In the genomic region with DNA sequence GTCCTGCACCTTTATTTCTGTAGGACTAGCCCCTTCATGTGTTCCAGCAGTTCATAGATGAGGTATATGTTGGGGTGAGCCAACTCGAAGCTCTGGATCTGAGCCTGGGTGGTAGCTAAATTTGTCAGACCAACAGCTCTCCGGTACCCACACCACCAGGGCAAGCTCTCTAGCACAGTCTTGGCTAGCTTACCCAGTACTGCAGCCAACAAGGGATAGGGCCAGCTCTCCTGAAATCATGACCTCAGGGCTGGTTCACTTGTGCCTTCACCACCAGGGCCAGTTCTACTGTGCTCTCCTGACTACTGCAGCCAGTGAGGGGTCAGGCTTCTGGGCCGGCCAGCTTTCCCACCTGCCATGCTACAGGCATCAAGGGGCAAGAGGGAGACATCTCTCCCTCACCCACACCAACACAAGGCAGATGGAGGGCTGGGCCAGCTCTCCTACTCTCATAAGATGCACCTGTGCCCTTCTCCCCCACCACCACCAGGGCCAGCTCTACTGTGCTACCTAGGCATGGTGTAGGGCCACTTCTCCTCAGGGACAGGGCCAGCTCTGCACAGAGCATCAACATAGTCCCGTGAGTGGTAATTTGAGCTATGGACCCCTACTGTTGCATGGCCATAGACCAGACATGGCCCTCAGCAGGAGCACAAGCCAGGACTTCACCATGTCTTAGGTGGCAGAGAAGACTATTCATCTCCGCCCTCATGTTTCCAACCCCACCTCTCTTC, we compare ENCODE assay signal across 15 mouse cellular contexts. TPM values are rescaled to one million over a fixed set of nuclear protein-coding genes. Genes with fewer than 3 reads are reported as not detected.
DNase-seq lines count a peak whose midpoint lies in the region; ATAC-seq lines count a peak whose summit lies in the region.
"Had no signal": no experiment of that assay in that cellular context is flagged by ENCODE, and none has a peak within 500 bp of the region (broad histone marks: within the 10 kb centered on the region; RNA-seq: fewer than 3 reads in every experiment).

No protein-coding gene starts in this region.

- H3K36me3 ChIP-seq in hindbrain, embryonic 15.5 days, result peaks cover 19% of the 10 kb centered on the region
- peaks cover 4% of the 10 kb centered on the region; the same call in 1 of the 2 replicates for H3K36me3 ChIP-seq in hindbrain, embryonic 11.5 days (ENCODE audit: control insufficient read depth, insufficient read depth, low read length)

- H3K27me3 ChIP-seq in hindbrain, embryonic 15.5 days, result no peaks in the 10 kb centered on the region
- H3K27me3 ChIP-seq in hindbrain, embryonic 11.5 days (ENCODE audit: control insufficient read depth, insufficient read depth, low read length), result no peaks in the 10 kb centered on the region
- H3K27me3 ChIP-seq: kidney, embryonic 15.5 days had no signal

- no peak overlapping the region for H3K27ac ChIP-seq in hindbrain, embryonic 15.5 days (replicated peaks)
- no peak overlapping the region for H3K27ac ChIP-seq in hindbrain, embryonic 11.5 days (ENCODE audit: low read depth, low read length)
- H3K27ac ChIP-seq: kidney, embryonic 15.5 days; liver, embryonic 14.5 days had no signal

- H3K4me1 ChIP-seq in hindbrain, embryonic 15.5 days (replicated peaks), result no peaks in the 10 kb centered on the region
- no peaks in the 10 kb centered on the region for H3K4me1 ChIP-seq in hindbrain, embryonic 11.5 days (replicated peaks; ENCODE audit: control insufficient read depth, insufficient read depth, low read length)
- H3K4me1 ChIP-seq: kidney, embryonic 15.5 days had no signal

- no peaks in the 10 kb centered on the region for H3K9me3 ChIP-seq in hindbrain, embryonic 15.5 days
- no peaks in the 10 kb centered on the region for H3K9me3 ChIP-seq in hindbrain, embryonic 11.5 days (ENCODE audit: control insufficient read depth, low read length)
- H3K9me3 ChIP-seq: kidney, embryonic 15.5 days had no signal

- intact Hi-C loops in heart, postnatal 36 days (cut with DNase I), result no loop called here

- peak; percentile 81 for ATAC-seq in cerebellum, adult (ENCODE audit: insufficient number of reproducible peaks, low FRiP score, low TSS enrichment)
- peak; percentile 45; the same call in 1 of the 2 replicates for ATAC-seq in hindbrain, embryonic 15.5 days (ENCODE audit: low FRiP score, low read depth)
- no peak for ATAC-seq in hindbrain, embryonic 11.5 days (ENCODE audit: low FRiP score)
- no peak for ATAC-seq in CD4-positive, CD25-positive, alpha-beta regulatory T cell, adult 4 months
- ATAC-seq: forebrain, postnatal 0 days had no signal

- no peak overlapping the region for H3K4me2 ChIP-seq in hindbrain, embryonic 15.5 days
- no peak overlapping the region for H3K4me2 ChIP-seq in hindbrain, embryonic 11.5 days (replicated peaks; ENCODE audit: low read depth, low read length)
- H3K4me2 ChIP-seq: kidney, embryonic 15.5 days had no signal

- no peak for DNase-seq in cerebellum, adult 11-12 months
- no peak for DNase-seq in hindbrain, embryonic 11.5 days (ENCODE audit: low spot score)
- peak; percentile 51 to 53 for DNase-seq in cerebellum, postnatal 25 days
- DNase-seq in heart, postnatal 36 days, result peak; percentile 32 to 44
- DNase-seq in thymus, adult 18-20 months, result no peak
- DNase-seq: forebrain, postnatal 0 days; layer of hippocampus, postnatal 36 days had no signal

- 92% methylated on average over 5 of the region's 5 CpGs for WGBS in hindbrain, embryonic 15.5 days
- 89% methylated on average over 5 of the region's 5 CpGs for WGBS in hindbrain, embryonic 11.5 days

- no peak overlapping the region for H3K9ac ChIP-seq in hindbrain, embryonic 15.5 days
- no peak overlapping the region for H3K9ac ChIP-seq in hindbrain, embryonic 11.5 days (ENCODE audit: low read depth, low read length)
- H3K9ac ChIP-seq: forebrain, postnatal 0 days; kidney, embryonic 15.5 days; liver, embryonic 14.5 days had no signal

- no peak overlapping the region for H3K4me3 ChIP-seq in hindbrain, embryonic 15.5 days
- H3K4me3 ChIP-seq in hindbrain, embryonic 11.5 days (ENCODE audit: low read depth, low read length), result no peak overlapping the region
- H3K4me3 ChIP-seq: kidney, embryonic 15.5 days had no signal

RNA-seq across cellular contexts. Expression of gene Ambp, which starts 24.5 kb away (rescaled TPM):
- polyA plus RNA-seq in hindbrain, embryonic 15.5 days (2015; fragmentation: Nextera tagmentation; extraction: Ambion mirVana), result 0.12 and 1.1 TPM in 2 replicates
- 0.31 TPM in 1 of 2 replicates, not detected in the other for polyA plus RNA-seq in hindbrain, embryonic 11.5 days (2014; fragmentation: Nextera tagmentation; extraction: Ambion mirVana)
- total RNA-seq in heart, postnatal 36 days (2021), result not detected
- not detected for polyA plus RNA-seq in CD4-positive, CD25-positive, alpha-beta regulatory T cell, adult 4 months (2017; shearing (Covaris generic))
- total RNA-seq: forebrain, postnatal 0 days; hematopoietic stem cell, adult 5-6 weeks; layer of hippocampus, postnatal 36 days; neutrophil, adult 5-6 weeks had no signal
- polyA plus RNA-seq: forebrain, postnatal 0 days had no signal

RNA-seq across cellular contexts. Expression of gene Kif12, which starts 41.9 kb away (rescaled TPM):
- 0.09 and 0.10 TPM in 2 replicates for polyA plus RNA-seq in hindbrain, embryonic 15.5 days (2015; fragmentation: Nextera tagmentation; extraction: Ambion mirVana)
- not detected in 2 replicates for polyA plus RNA-seq in hindbrain, embryonic 11.5 days (2014; fragmentation: Nextera tagmentation; extraction: Ambion mirVana)
- not detected for total RNA-seq in heart, postnatal 36 days (2021)
- not detected for polyA plus RNA-seq in CD4-positive, CD25-positive, alpha-beta regulatory T cell, adult 4 months (2017; shearing (Covaris generic))
- total RNA-seq: hematopoietic stem cell, adult 5-6 weeks; layer of hippocampus, postnatal 36 days; megakaryocyte progenitor cell, adult 5-6 weeks; neutrophil, adult 5-6 weeks had no signal
- polyA plus RNA-seq: forebrain, postnatal 0 days had no signal

Comparison
In these comparisons a context has a peak if more than half of its experiments do, and no peak if none do; other contexts are left out.
1. ATAC-seq: peak in cerebellum, adult (single experiment) and hindbrain, embryonic 15.5 days (single experiment); none in hindbrain, embryonic 11.5 days (single experiment) and CD4-positive, CD25-positive, alpha-beta regulatory T cell, adult 4 months (single experiment).
2. DNase-seq: peak in cerebellum, postnatal 25 days (2 of 2) and heart, postnatal 36 days (2 of 2); none in cerebellum, adult 11-12 months (single experiment), hindbrain, embryonic 11.5 days (single experiment) and thymus, adult 18-20 months (0 of 2).